Mouse (Mus musculus): ENCODE data around the gene Pkp3. TPM values are rescaled to one million over a fixed set of nuclear protein-coding genes. Genes with fewer than 3 reads are reported as not detected.
"Not testable (repeated sequence)": the region's sequence is repeated elsewhere in the genome, so short reads cannot be mapped to it uniquely, and the experiment has no call there.

Pkp3 gene
- polyA plus RNA-seq (2016; fragmentation: Nextera tagmentation; extraction: Ambion mirVana): 13.3 and 16.2 TPM in 2 replicates

DNA sequence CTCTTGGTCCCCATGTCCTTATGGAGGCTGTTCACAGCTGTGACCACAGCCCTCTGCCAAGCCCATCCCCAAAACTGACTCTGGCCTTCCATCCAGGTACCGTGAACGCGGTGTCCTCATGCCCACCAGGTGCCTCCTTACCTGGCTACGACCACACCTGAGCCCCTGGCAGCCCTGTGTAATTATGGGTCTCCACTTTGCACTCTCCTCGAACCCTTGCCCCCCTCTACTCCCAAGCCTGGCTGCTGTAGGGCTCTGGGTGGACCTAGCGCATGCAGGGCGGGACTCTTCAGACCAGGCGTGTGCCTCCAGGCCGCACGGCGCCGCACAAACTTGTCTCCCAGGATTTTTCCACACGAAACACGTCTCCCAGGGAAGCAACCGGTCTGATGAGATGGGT, at the start of gene Pkp3:
TSS of gene Pkp3 (plus strand) at position 378 of the 400 bp plus-strand sequence.
- H3K27me3 ChIP-seq: peaks cover 26% of the 10 kb centered on the region
- H3K27ac ChIP-seq: 0 out of 2 replicates have a peak within 1 kb of the TSS, but pooled peaks have one; percentile 25
- no peaks in the 10 kb centered on the region for H3K36me3 ChIP-seq
- no peak for ATAC-seq (ENCODE audit: insufficient number of reproducible peaks, insufficient read depth, low FRiP score, low TSS enrichment)
- H3K4me3 ChIP-seq: no peak within 1 kb of the TSS
- WGBS: 87% methylated on average over 15 of the region's 15 CpGs
- no peak within 1 kb of the TSS for H3K4me2 ChIP-seq (replicated peaks)
- H3K4me1 ChIP-seq: 0 out of 2 replicates have a peak, but pooled peaks cover 5% of the 10 kb centered on the region
- no peaks in the 10 kb centered on the region for H3K9me3 ChIP-seq
- no peak within 1 kb of the TSS for H3K9ac ChIP-seq

DNA sequence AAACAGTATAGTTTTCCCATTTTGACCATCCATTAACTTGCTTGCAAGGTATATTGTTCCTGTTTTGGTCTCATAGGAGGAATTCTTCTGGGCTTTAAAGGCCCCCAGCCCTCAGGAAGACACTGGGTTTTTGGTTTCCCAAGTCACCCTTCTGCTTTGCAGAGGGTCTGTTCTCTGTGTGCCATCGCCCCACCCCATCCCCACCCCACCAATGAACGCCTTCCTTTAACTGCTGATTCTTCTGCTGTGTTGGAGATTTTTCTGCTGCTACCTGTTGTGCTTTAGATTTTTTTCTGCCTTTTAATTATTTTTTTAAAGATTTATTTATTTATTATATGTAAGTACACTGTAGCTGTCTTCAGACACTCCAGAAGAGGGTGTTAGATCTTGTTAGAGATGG, 49.2 kb upstream of the Pkp3 start, which contains the start of gene Gm17387:
TSS of gene Gm17387 (plus strand) at position 301 of the 400 bp plus-strand sequence.
- no peaks in the 10 kb centered on the region for H3K27me3 ChIP-seq
- H3K9ac ChIP-seq: no peak within 1 kb of the TSS
- no peaks in the 10 kb centered on the region for H3K36me3 ChIP-seq
- peaks cover 9% of the 10 kb centered on the region; the same call in 1 of the 2 replicates for H3K4me1 ChIP-seq
- no peaks in the 10 kb centered on the region for H3K9me3 ChIP-seq
- H3K4me2 ChIP-seq (replicated peaks): no peak within 1 kb of the TSS
- ATAC-seq (ENCODE audit: insufficient number of reproducible peaks, insufficient read depth, low FRiP score, low TSS enrichment): no peak
- 82% methylated on average over 2 of the region's 2 CpGs for WGBS
- no peak within 1 kb of the TSS for H3K4me3 ChIP-seq
- H3K27ac ChIP-seq: no peak within 1 kb of the TSS

DNA sequence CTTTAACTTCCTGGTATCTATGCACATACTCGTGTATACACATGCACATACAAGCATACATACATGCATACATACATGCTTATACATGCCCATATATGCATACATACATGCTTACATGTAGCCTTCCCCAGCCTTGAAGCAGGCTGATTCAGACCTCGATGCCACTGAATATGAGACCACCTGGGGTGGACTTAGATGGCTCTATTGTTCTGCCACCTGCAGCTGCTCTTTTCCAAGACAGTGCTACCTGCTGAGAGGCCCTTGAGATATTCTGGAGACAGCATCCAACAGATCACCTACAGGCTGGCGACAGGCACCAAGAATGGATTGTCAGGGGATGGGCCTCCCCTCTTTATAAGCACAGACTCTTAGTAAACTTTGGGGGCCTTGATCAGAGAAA, 47.6 kb upstream of the Pkp3 start:
- H3K9me3 ChIP-seq: no peaks in the 10 kb centered on the region
- H3K36me3 ChIP-seq: no peaks in the 10 kb centered on the region
- H3K4me1 ChIP-seq: 0 out of 2 replicates have a peak, but pooled peaks cover 2% of the 10 kb centered on the region
- no peak overlapping the region for H3K4me2 ChIP-seq (replicated peaks)
- no peak overlapping the region for H3K9ac ChIP-seq
- H3K27ac ChIP-seq: no peak overlapping the region
- no peak overlapping the region for H3K4me3 ChIP-seq
- 48% methylated on average over 3 of the region's 3 CpGs for WGBS
- no peak for ATAC-seq (ENCODE audit: insufficient number of reproducible peaks, insufficient read depth, low FRiP score, low TSS enrichment)
- no peaks in the 10 kb centered on the region for H3K27me3 ChIP-seq

DNA sequence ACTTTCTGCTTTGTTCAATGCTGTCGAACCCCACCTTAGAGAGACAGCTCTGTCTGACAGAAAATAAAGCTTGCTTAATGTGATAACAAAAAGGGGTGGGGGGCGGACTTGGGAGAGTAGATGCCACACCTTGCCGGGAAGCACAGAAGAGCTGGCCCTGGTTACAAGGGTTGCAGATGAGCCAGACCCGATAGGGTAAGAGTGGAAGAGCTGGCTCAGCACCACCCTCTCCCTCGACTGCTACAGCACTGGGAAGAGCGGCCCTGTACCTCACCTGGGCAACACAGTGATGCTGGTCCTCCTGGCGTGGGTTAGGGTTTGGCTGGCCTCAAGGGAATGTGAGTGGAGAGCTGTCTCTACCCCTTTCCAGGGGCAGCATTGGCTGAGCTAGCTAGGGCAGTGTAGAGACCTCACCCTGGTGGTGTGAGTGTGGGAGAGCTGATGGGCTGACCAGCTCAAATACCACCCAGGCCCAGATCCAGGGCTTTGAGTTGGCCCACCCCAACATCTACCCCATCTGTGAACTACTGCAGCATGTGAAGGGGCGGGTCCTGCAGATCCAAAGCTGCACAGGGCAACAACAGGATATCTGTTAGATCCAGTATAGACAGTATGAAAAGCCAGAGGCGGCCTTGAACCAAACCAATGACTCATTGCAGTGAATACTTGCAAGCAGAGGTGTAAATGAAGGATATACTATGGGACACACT, 45.4 kb upstream of the Pkp3 start:
- Histone ChIP-seq H3K4me1 (no peaks in the 10 kb centered on the region), H3K4me2 (replicated peaks) (no peak overlapping the region), H3K27me3 (no peaks in the 10 kb centered on the region), H3K27ac (no peak overlapping the region), H3K36me3 (no peaks in the 10 kb centered on the region), H3K9me3 (no peaks in the 10 kb centered on the region), H3K9ac (no peak overlapping the region), H3K4me3 (no peak overlapping the region)
- 78% methylated on average over 9 of the region's 9 CpGs for WGBS
- ATAC-seq (ENCODE audit: insufficient number of reproducible peaks, insufficient read depth, low FRiP score, low TSS enrichment): 0 out of 2 replicates have a peak, but pooled peaks have one; percentile 60

DNA sequence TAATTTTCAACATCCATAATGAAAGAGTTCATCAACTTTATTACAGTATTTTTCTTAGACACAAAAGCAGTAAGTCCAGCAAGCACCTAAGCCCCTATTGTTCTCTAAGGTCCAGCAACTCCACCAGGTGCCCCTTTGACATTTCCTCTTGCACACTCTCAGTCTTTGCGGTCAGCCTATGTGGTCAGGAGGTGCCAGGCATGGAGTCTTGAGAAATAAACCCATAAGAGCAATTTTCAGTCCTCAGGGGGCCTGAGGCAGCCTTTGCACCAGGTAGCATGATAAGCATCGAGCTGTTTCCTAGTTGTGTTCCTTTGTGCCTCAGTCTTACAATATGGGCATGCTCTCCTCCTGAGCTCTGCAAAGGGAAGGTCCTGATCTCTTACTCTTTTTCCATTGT, 41.4 kb upstream of the Pkp3 start:
- not testable (repeated sequence) for H3K4me2 ChIP-seq (replicated peaks); H3K9ac ChIP-seq; ATAC-seq (ENCODE audit: insufficient number of reproducible peaks, insufficient read depth, low FRiP score, low TSS enrichment); H3K9me3 ChIP-seq; H3K4me1 ChIP-seq; H3K4me3 ChIP-seq; H3K36me3 ChIP-seq; H3K27me3 ChIP-seq; H3K27ac ChIP-seq
- WGBS: 67% methylated on average over 1 of the region's 2 CpGs

DNA sequence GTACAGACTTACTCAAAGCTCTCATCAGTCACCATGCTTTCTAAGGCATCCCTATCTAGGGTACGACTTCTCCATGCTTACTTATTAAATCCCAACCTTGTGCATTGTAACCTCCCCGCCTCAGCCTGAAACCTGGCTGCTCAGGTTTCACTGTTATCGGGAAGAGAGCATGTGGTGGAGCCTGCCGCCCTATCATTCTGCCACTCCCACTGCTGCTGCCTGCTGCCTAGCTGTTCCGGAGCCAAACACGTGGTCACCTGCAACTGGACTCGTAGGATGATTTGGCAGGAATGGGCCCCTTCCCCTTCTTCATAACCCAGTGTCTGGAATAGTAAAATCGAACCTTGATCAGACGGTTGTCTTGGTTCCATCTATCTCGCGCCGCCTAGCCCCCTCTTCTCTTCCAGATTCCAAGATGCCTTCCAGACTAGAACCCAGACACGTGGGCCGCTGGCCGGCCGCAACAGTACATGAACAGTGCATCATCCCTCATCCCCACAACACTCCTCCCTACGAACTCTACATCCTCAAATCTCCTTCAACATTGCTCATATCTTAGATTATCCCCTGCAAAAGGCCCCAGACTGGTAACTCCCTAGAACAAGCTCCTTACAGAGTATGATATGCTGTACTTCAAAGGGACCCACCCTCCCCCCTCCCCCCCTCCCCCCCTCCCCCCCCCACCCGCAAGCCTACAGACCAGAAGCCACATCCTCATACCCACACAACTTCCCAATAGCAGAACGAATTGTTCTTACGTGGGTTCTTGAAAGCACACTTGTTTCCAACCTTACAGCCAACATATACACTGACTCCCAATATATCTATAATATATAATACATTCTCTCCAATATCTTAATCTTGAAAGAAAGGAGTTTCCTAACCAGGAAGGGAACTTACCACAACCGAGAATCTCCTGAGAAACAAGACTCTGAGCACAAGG, 39.7 kb upstream of the Pkp3 start:
- Histone ChIP-seq H3K4me1 (peaks cover 3% of the 10 kb centered on the region; the same call in 1 of the 2 replicates), H3K36me3 (no peaks in the 10 kb centered on the region), H3K4me3 (no peak overlapping the region), H3K27me3 (no peaks in the 10 kb centered on the region), H3K9me3 (no peaks in the 10 kb centered on the region), H3K27ac (no peak overlapping the region), H3K9ac (no peak overlapping the region), H3K4me2 (replicated peaks) (no peak overlapping the region)
- 73% methylated on average over 20 of the region's 21 CpGs for WGBS
- ATAC-seq (ENCODE audit: insufficient number of reproducible peaks, insufficient read depth, low FRiP score, low TSS enrichment): no peak

DNA sequence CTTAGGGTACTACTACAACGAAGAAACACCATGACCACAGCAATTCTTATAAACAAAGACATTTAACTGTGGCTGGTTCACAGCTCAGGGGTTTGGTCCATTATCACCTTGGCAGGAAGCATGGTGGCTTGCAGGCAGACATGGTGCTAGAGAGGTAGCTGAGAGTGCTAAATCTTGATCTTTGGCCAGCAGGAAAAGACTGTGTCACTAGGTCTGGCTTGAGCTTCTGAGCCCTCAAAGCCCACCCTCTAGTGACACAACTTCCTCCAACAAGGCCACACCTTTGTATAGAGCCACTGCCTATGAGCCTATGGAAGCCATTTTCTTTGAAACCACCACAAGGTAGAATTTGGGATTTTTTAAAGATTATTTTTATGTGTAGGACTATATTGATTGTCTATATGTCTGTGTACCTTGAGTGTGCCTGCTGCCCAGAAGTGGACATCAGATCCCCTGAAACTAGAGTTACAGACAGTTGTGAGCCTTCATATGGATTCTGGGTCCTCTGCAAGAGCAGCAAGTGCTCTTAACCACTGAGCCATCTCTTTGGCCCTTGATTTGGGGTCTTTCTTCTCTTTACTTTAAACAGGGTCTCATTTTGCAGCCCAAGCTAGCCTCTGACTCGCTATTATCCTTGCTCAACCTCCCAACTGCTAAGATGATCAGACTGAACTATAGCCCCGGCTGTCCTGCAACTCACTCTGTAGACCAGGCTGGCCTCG, 38.5 kb upstream of the Pkp3 start:
- ATAC-seq (ENCODE audit: insufficient number of reproducible peaks, insufficient read depth, low FRiP score, low TSS enrichment): no peak
- Histone ChIP-seq H3K9ac (no peak overlapping the region), H3K27me3 (no peaks in the 10 kb centered on the region), H3K4me3 (no peak overlapping the region), H3K4me2 (replicated peaks) (no peak overlapping the region), H3K27ac (no peak overlapping the region), H3K36me3 (no peaks in the 10 kb centered on the region), H3K9me3 (no peaks in the 10 kb centered on the region), H3K4me1 (peaks cover 3% of the 10 kb centered on the region; the same call in 1 of the 2 replicates)
- WGBS: 94% methylated on average over 4 of the region's 4 CpGs

DNA sequence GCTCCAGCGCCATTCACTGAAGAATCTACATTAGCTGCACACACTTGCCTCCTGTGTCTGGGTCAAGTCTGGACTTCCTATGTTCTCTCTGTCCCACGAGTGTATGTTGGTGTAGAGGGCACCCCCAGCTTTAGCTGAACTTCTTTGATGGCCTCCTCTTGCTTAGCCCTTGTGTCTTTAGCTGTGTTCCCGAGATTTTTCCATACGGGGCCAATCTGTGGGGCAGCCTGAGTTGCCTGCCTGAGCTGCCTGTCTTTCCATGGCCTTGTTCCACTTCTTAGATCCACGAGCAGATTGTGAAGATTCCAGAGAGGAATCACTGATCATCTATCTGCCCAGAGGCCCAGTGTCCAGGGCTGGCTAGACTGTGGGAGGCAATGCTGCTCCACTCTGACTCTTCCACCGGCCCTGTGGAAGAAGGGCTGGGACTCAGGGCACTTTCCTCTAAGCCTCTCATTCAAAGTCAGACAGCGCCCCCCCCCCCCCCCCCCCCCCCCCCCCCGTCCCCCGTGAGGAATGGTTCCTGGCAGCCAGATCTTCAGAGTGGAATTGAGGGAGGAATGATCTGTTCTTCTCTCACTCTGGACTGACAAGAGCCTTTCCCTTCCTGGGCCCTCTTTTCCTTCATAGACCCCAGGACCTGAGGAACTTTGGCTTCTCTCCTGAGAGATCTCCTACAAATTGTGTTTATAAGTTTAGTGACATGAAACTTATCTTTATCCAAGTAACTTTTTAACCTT, 37.0 kb upstream of the Pkp3 start:
- Histone ChIP-seq H3K9me3 (no peaks in the 10 kb centered on the region), H3K9ac (no peak overlapping the region; the same call in 1 of the 2 replicates), H3K4me1 (peaks cover 3% of the 10 kb centered on the region; the same call in 1 of the 2 replicates), H3K4me2 (replicated peaks) (peak overlapping the region; percentile 32), H3K4me3 (no peak overlapping the region), H3K27ac (peak overlapping the region; percentile 66), H3K27me3 (no peaks in the 10 kb centered on the region), H3K36me3 (no peaks in the 10 kb centered on the region)
- no peak for ATAC-seq (ENCODE audit: insufficient number of reproducible peaks, insufficient read depth, low FRiP score, low TSS enrichment)
- WGBS: 38% methylated on average over 6 of the region's 9 CpGs

DNA sequence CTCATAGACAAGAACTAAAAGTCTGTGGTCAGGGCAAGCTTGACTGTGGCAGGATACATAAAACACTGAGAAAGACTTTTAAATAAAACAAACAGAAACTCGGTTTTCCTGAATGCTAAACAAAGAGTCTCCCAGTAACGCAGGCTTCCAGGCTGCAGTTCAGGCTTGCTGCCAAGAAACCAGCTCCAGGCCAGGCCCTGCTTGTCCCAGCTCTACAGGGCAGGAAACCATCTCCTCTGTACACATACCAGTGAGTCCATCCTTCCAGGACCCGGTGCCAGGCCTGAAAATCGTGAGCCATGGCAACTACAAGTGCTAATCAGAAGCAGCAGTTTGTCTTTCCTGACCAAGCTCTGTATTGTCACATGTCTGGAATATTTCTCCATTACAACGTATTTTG, 36.4 kb upstream of the Pkp3 start:
- Histone ChIP-seq H3K4me3 (no peak overlapping the region), H3K27ac (peak overlapping the region; percentile 66), H3K9ac (no peak overlapping the region), H3K36me3 (no peaks in the 10 kb centered on the region), H3K27me3 (no peaks in the 10 kb centered on the region), H3K9me3 (no peaks in the 10 kb centered on the region), H3K4me1 (peaks cover 3% of the 10 kb centered on the region; the same call in 1 of the 2 replicates), H3K4me2 (replicated peaks) (no peak overlapping the region)
- no peak for ATAC-seq (ENCODE audit: insufficient number of reproducible peaks, insufficient read depth, low FRiP score, low TSS enrichment)
- 11% methylated on average over 5 of the region's 5 CpGs for WGBS

DNA sequence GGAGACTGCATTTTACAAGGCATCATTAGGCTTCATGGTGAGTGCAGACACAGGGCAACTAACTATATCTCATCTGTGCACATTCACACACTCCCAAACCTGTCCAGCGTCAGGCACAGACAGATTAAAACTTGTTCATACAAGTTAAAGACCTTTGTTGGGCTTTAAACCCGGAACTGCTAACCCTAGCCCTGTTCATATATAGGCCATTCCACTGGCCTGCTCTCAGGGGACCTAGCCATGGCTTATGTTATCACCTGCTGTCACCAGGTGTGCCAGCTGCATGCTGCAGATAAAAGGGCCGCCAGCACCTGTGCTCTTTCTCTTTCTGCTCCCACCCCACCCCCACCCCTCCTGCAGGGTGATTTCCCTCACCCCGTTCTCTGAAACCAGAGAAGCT, 35.5 kb upstream of the Pkp3 start:
- H3K9me3 ChIP-seq: no peaks in the 10 kb centered on the region
- peaks cover 11% of the 10 kb centered on the region for H3K4me1 ChIP-seq
- H3K27ac ChIP-seq: 0 out of 2 replicates have a peak overlapping the region, but pooled peaks have one; percentile 57
- H3K4me3 ChIP-seq: no peak overlapping the region
- H3K4me2 ChIP-seq (replicated peaks): no peak overlapping the region
- no peaks in the 10 kb centered on the region for H3K36me3 ChIP-seq
- peak overlapping the region; percentile 24; the same call in 1 of the 2 replicates for H3K9ac ChIP-seq
- WGBS: 41% methylated on average over 4 of the region's 4 CpGs
- ATAC-seq (ENCODE audit: insufficient number of reproducible peaks, insufficient read depth, low FRiP score, low TSS enrichment): no peak
- no peaks in the 10 kb centered on the region for H3K27me3 ChIP-seq

All from embryonic facial prominence, embryonic 12.5 days (tissue).